Mouse (Mus musculus) neutrophil, adult 5-6 weeks (primary cell): ENCODE results near the gene Pdcd5. TPM values are rescaled to one million over a fixed set of nuclear protein-coding genes. Genes with fewer than 3 reads are reported as not detected.
A peak's percentile ranks its signal among the peaks of the same experiment; 100 is the strongest.

Experiments used
- ATAC-seq: fragments of 151-379, 151-347 bp; 2 replicates; pipeline ENCODE4 v1.8.0; 2017; ENCODE audit warnings: mild to moderate bottlenecking, moderate TSS enrichment; ENCODE audit not compliant: insufficient number of reproducible peaks, poor library complexity, low FRiP score, severe bottlenecking; ENCODE audit errors: extremely low read depth
- total RNA-seq: library from RNA; stranded (forward); fragments of 200-1000 nt; gene quantifications from 2 replicates; pipeline ENCODE4 v1.2.3, GENCODE M21; 2017

The Pdcd5 gene
- total RNA-seq, 1 experiment from 2014 or later: 39.9 TPM

- no peak for ATAC-seq
Observed at GRCm38 (mm10) chr7:35648239-35649069, 1.1 kb upstream of the Pdcd5 start.

- ATAC-seq: no peak
Observed at GRCm38 (mm10) chr7:35646317-35647081, 822 bp downstream of the Pdcd5 start.

GRCm38 (mm10) chr7:35640072-35640471 lies 7.2 kb downstream of the Pdcd5 start:
- no peak for ATAC-seq

GRCm38 (mm10) chr7:35636874-35637273 lies 10.4 kb downstream of the Pdcd5 start:
- no peak for ATAC-seq

- ATAC-seq: no peak
Observed at GRCm38 (mm10) chr7:35636229-35636628, 11.1 kb downstream of the Pdcd5 start.

- peak; percentile 44; the same call in 1 of the 2 replicates for ATAC-seq
Observed at GRCm38 (mm10) chr7:35628496-35628895, 18.8 kb downstream of the Pdcd5 start.

GRCm38 (mm10) chr7:35627371-35627770 lies 19.9 kb downstream of the Pdcd5 start:
- no peak for ATAC-seq

GRCm38 (mm10) chr7:35626038-35626437 lies 21.3 kb downstream of the Pdcd5 start:
- no peak for ATAC-seq

- ATAC-seq: no peak
Observed at GRCm38 (mm10) chr7:35622626-35623025, 24.7 kb downstream of the Pdcd5 start.

GRCm38 (mm10) chr7:35617513-35617912 lies 29.8 kb downstream of the Pdcd5 start:
- ATAC-seq: no peak

- ATAC-seq: no peak
Observed at GRCm38 (mm10) chr7:35609245-35609644, 38.1 kb downstream of the Pdcd5 start.

- ATAC-seq: no peak
Observed at GRCm38 (mm10) chr7:35606816-35607215, 40.5 kb downstream of the Pdcd5 start.

GRCm38 (mm10) chr7:35602766-35603165 lies 44.6 kb downstream of the Pdcd5 start:
- no peak for ATAC-seq

- ATAC-seq: no peak
Observed at GRCm38 (mm10) chr7:35601106-35601505, 46.2 kb downstream of the Pdcd5 start.

- no peak for ATAC-seq
Observed at GRCm38 (mm10) chr7:35600031-35600430, 47.3 kb downstream of the Pdcd5 start.

GRCm38 (mm10) chr7:35599492-35599891 lies 47.8 kb downstream of the Pdcd5 start:
- ATAC-seq: no peak

- no peak for ATAC-seq
Observed at GRCm38 (mm10) chr7:35594311-35594710, 53.0 kb downstream of the Pdcd5 start.
